11 mouse cellular contexts compared by ENCODE assay signal in genomic region chr1:55738746-55739365, GRCm38 (mm10).
DNase-seq lines count a peak whose midpoint lies in the region; ATAC-seq and TF ChIP-seq lines count a peak whose summit lies in the region.
"Had no signal": no experiment of that assay in that cellular context is flagged by ENCODE, and none has a peak within 500 bp of the region (broad histone marks: within the 10 kb centered on the region; RNA-seq: fewer than 3 reads in every experiment).

No protein-coding gene starts in this region.

- no peak overlapping the region for H3K27ac ChIP-seq in liver, postnatal 0 days (ENCODE audit: low read depth)
- no peak overlapping the region for H3K27ac ChIP-seq in liver, embryonic 12.5 days
- peak overlapping the region; percentile 50; the same call in 1 of the 2 replicates for H3K27ac ChIP-seq in kidney, postnatal 0 days
- H3K27ac ChIP-seq in forebrain, embryonic 15.5 days (replicated peaks): no peak overlapping the region
- H3K27ac ChIP-seq in forebrain, embryonic 10.5 days: no peak overlapping the region
- H3K27ac ChIP-seq: heart, embryonic 13.5 days; intestine, embryonic 15.5 days had no signal

- H3K36me3 ChIP-seq in liver, postnatal 0 days (replicated peaks; ENCODE audit: insufficient read depth, low read length): no peaks in the 10 kb centered on the region
- H3K36me3 ChIP-seq in liver, embryonic 12.5 days: no peaks in the 10 kb centered on the region
- no peaks in the 10 kb centered on the region for H3K36me3 ChIP-seq in kidney, postnatal 0 days (ENCODE audit: insufficient read depth, low read length)
- H3K36me3 ChIP-seq in forebrain, embryonic 15.5 days: no peaks in the 10 kb centered on the region
- H3K36me3 ChIP-seq in forebrain, embryonic 10.5 days (replicated peaks): no peaks in the 10 kb centered on the region
- H3K36me3 ChIP-seq: heart, embryonic 13.5 days; intestine, embryonic 15.5 days had no signal

- no peaks in the 10 kb centered on the region for H3K4me1 ChIP-seq in liver, postnatal 0 days (ENCODE audit: insufficient read depth)
- no peaks in the 10 kb centered on the region for H3K4me1 ChIP-seq in liver, embryonic 12.5 days
- no peaks in the 10 kb centered on the region for H3K4me1 ChIP-seq in kidney, postnatal 0 days (replicated peaks; ENCODE audit: insufficient read depth, low read length)
- H3K4me1 ChIP-seq in forebrain, embryonic 15.5 days: peaks cover 10% of the 10 kb centered on the region
- peaks cover 16% of the 10 kb centered on the region for H3K4me1 ChIP-seq in forebrain, embryonic 10.5 days
- H3K4me1 ChIP-seq: heart, embryonic 13.5 days; intestine, embryonic 15.5 days had no signal

- no peak for TF ChIP-seq CTCF in liver, postnatal 0 days (IDR thresholded peaks at IDR 0.05; ENCODE audit: low read depth)
- no peak for TF ChIP-seq CTCF in kidney, postnatal 0 days (IDR thresholded peaks at IDR 0.05; ENCODE audit: low read depth)

- peak; percentile 21 for DNase-seq in liver, postnatal 0 days
- DNase-seq in ZHBTc4 (ENCODE audit: low read depth, low spot score): peak; percentile 5
- peak; percentile 18 for DNase-seq in kidney, postnatal 0 days (ENCODE audit: low spot score)
- DNase-seq in spleen, postnatal 14 days (ENCODE audit: low spot score in 2 of 2): peak; percentile 4 to 12
- DNase-seq in forebrain, embryonic 10.5 days (ENCODE audit: extremely low spot score, low spot score): no peak
- DNase-seq: cerebellum, adult 9-10 months had no signal

- no peak for TF ChIP-seq EP300 in liver, postnatal 0 days (IDR thresholded peaks at IDR 0.05; ENCODE audit: low read depth)

- peak; percentile 19; the same call in 1 of the 2 replicates for ATAC-seq in liver, postnatal 0 days
- ATAC-seq in liver, embryonic 12.5 days: no peak
- peak; percentile 43; the same call in 1 of the 2 replicates for ATAC-seq in kidney, postnatal 0 days (replicated peaks; ENCODE audit: low FRiP score, low read depth)
- ATAC-seq in forebrain, embryonic 15.5 days (replicated peaks): no peak
- ATAC-seq: intestine, embryonic 15.5 days had no signal

- H3K27me3 ChIP-seq in liver, postnatal 0 days (ENCODE audit: insufficient read depth, low read length): no peaks in the 10 kb centered on the region
- H3K27me3 ChIP-seq in liver, embryonic 12.5 days (replicated peaks): peaks cover 6% of the 10 kb centered on the region; the same call in 1 of the 2 replicates
- H3K27me3 ChIP-seq in kidney, postnatal 0 days (ENCODE audit: insufficient read depth, low read length): no peaks in the 10 kb centered on the region
- no peaks in the 10 kb centered on the region for H3K27me3 ChIP-seq in forebrain, embryonic 15.5 days
- peaks cover 24% of the 10 kb centered on the region for H3K27me3 ChIP-seq in forebrain, embryonic 10.5 days (ENCODE audit: poor library complexity, severe bottlenecking)
- H3K27me3 ChIP-seq: intestine, embryonic 15.5 days had no signal

- H3K4me3 ChIP-seq in liver, postnatal 0 days (ENCODE audit: low read depth, low read length): no peak overlapping the region
- no peak overlapping the region for H3K4me3 ChIP-seq in liver, embryonic 12.5 days
- H3K4me3 ChIP-seq in kidney, postnatal 0 days (replicated peaks; ENCODE audit: low read depth, low read length): no peak overlapping the region
- no peak overlapping the region for H3K4me3 ChIP-seq in forebrain, embryonic 15.5 days
- no peak overlapping the region for H3K4me3 ChIP-seq in forebrain, embryonic 10.5 days
- H3K4me3 ChIP-seq: erythroblast, embryonic 14.5 days; heart, embryonic 13.5 days; intestine, embryonic 15.5 days had no signal

- WGBS in liver, postnatal 0 days (ENCODE audit: insufficient replicate concordance): 54% methylated on average over 12 of the region's 12 CpGs
- WGBS in liver, embryonic 12.5 days (ENCODE audit: insufficient replicate concordance): 56% methylated on average over 12 of the region's 12 CpGs
- 48% methylated on average over 12 of the region's 12 CpGs for WGBS in kidney, postnatal 0 days
- 47% methylated on average over 12 of the region's 12 CpGs for WGBS in forebrain, embryonic 15.5 days
- 66% methylated on average over 12 of the region's 12 CpGs for WGBS in forebrain, embryonic 10.5 days

- no peak overlapping the region for H3K9ac ChIP-seq in liver, postnatal 0 days (replicated peaks)
- no peak overlapping the region for H3K9ac ChIP-seq in liver, embryonic 12.5 days
- no peak overlapping the region for H3K9ac ChIP-seq in kidney, postnatal 0 days (ENCODE audit: low read depth, low read length)
- no peak overlapping the region for H3K9ac ChIP-seq in forebrain, embryonic 15.5 days (replicated peaks)
- H3K9ac ChIP-seq: heart, embryonic 13.5 days; intestine, embryonic 15.5 days had no signal

- no peaks in the 10 kb centered on the region for H3K9me3 ChIP-seq in liver, postnatal 0 days (ENCODE audit: low read length)
- H3K9me3 ChIP-seq in liver, embryonic 12.5 days (replicated peaks): no peaks in the 10 kb centered on the region
- no peaks in the 10 kb centered on the region for H3K9me3 ChIP-seq in kidney, postnatal 0 days (replicated peaks; ENCODE audit: low read length)
- no peaks in the 10 kb centered on the region for H3K9me3 ChIP-seq in forebrain, embryonic 15.5 days
- H3K9me3 ChIP-seq in forebrain, embryonic 10.5 days: no peaks in the 10 kb centered on the region
- H3K9me3 ChIP-seq: heart, embryonic 13.5 days; intestine, embryonic 15.5 days had no signal

- H3K4me2 ChIP-seq in liver, postnatal 0 days (ENCODE audit: low read depth, low read length): no peak overlapping the region
- no peak overlapping the region for H3K4me2 ChIP-seq in liver, embryonic 12.5 days
- H3K4me2 ChIP-seq in kidney, postnatal 0 days (ENCODE audit: low read length): peak overlapping the region; percentile 21; the same call in 1 of the 2 replicates
- no peak overlapping the region for H3K4me2 ChIP-seq in forebrain, embryonic 15.5 days (replicated peaks)
- H3K4me2 ChIP-seq: heart, embryonic 13.5 days; intestine, embryonic 15.5 days had no signal

Comparison
In these comparisons a context has a peak if more than half of its experiments do, and no peak if none do; other contexts are left out.
1. ATAC-seq: peak in liver, postnatal 0 days (single experiment) and kidney, postnatal 0 days (single experiment); none in liver, embryonic 12.5 days (single experiment) and forebrain, embryonic 15.5 days (single experiment).